Mouse (Mus musculus): ENCODE data around the gene Arid2. TPM values are rescaled to one million over a fixed set of nuclear protein-coding genes. Genes with fewer than 3 reads are reported as not detected.

Gene Arid2
- total and polyA plus RNA-seq, 3 experiments = 20.3 to 31.2 (median 25.9) TPM

DNA sequence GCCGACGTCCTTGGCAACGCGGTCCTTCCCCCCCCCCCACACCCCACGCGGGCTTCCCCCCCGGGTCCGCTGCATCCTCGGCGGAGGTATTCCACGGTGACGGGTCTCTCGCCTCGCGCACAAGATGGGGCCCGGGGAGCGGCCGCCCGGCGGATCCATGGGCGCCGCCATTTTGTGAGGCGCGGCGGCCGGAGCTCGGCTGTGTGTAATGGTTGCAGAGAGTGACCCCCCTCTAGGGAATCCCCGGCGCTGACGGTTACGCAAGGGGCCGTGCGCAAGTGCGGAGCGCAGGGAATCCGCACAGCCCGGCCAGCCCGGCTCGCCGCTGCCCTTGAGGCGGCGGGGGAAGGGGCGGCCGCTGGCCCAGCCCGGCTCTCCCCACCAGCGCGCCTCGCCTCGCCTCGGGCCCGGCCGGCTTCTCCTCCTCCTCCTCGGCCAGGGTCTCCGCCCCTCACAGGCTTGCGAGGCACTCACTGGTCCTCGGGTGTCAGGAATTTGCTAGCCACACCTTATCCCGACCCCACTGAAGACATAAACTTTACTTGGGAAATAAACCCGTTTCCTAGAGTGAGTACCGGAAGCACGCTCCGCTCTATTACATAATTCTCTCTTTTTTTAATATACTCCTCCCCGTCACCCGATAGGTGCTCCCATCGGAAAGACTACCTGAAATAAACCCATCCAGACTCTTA is 1.8 kb upstream of the Arid2 start (continued):
- TF ChIP-seq UBTF (IDR thresholded peaks at IDR 0.05; ENCODE audit: borderline replicate concordance, insufficient read depth, low read depth, low read length) (0 out of 2 replicates have a peak, but pooled peaks have one; percentile 40), E2F4 (IDR thresholded peaks at IDR 0.05; ENCODE audit: borderline replicate concordance, low read depth, low read length) (no peak), MAFK (IDR thresholded peaks at IDR 0.05; ENCODE audit: borderline replicate concordance, low read depth, low read length) (no peak), RCOR1 (IDR thresholded peaks at IDR 0.05; ENCODE audit: low read depth, low read length) (no peak), GATA1 (IDR thresholded peaks at IDR 0.05; ENCODE audit: low read depth, low read length) (no peak), SMC3 (IDR thresholded peaks at IDR 0.05; ENCODE audit: low read depth, low read length) (no peak), RAD21 (IDR thresholded peaks at IDR 0.05; ENCODE audit: low read depth, low read length) (no peak), GABPA (IDR thresholded peaks at IDR 0.05; ENCODE audit: low read depth, low read length) (no peak), NELFE (IDR thresholded peaks at IDR 0.05; ENCODE audit: low read depth, low read length) (peak; percentile 76), CTCF (IDR thresholded peaks at IDR 0.05 in 2 of 3, conservative IDR thresholded peaks at IDR 0.05 in 1 of 3; ENCODE audit: control insufficient read depth in 1 of 3, insufficient read depth in 1 of 3, low read depth in 2 of 3, low read length in 3 of 3, poor library complexity in 1 of 3, severe bottlenecking in 1 of 3) (no peak), BHLHE40 (IDR thresholded peaks at IDR 0.05; ENCODE audit: borderline replicate concordance, low read depth, low read length) (no peak), POLR2AphosphoS2 (IDR thresholded peaks at IDR 0.05; ENCODE audit: low read length) (peak; percentile 51; the same call in 1 of the 2 replicates), EP300 (IDR thresholded peaks at IDR 0.05; ENCODE audit: low read depth in 1 of 2, low read length in 2 of 2) (peak in 1 of 2 experiments; percentile 37; a peak in 1 of 4 replicates), TAL1 (IDR thresholded peaks at IDR 0.05; ENCODE audit: low read length) (no peak)

DNA sequence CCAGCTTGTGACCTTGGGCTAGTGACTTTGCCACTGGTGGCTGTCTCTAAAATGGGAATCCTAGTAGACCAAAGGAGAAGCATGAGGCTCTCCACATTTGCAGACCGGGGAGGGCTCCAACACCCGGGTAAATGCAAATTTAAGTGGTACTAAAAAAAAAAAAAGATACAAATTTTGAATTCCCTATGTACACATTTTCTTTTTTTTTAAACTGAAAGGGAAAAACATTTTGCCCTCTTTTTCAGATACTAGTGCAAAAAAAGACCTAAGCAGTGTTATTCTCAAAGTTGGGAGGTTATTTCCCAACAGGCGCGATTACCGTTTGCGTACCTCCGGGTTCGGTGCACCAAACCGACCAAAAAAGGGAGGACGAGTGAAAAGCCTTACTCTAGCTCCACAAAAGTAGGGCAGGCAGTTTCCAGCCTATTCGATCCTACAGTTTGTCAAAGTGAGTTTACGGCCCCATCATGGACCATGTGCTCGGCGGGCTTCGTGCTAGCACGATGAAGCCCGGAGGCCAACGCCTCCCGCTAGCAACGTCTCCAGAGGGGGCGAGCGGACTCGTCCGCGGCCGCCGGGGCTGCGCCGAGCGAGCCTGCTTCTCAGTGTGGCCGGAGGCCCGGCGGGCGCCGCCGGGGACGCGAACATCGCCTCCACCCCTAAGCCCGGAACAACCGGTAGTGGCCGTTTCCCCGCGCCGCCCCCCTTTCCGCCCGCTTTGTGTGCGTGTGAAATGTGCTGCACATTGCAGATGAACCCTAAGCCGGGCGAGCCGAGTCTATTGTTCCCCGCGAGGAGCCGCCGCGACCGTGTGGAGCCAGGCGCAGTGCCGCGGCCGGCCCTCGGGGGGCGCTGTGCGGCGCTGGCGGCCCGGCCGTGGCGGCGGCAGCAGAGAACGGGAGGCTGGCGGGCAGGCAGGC is 1.0 kb upstream of the Arid2 start:
- H3K9ac ChIP-seq (ENCODE audit: control insufficient read depth, low read depth, low read length, poor library complexity, severe bottlenecking) = peak overlapping the region; percentile 100
- H3K4me1 ChIP-seq (ENCODE audit: control insufficient read depth in 1 of 2, insufficient read depth in 2 of 2, low read length in 2 of 2) = peaks cover 8 to 13% of the 10 kb centered on the region in 2 experiments
- peak; percentile 89 for DNase-seq (ENCODE audit: low read depth, low spot score)
- peak overlapping the region; percentile 98 for H3K27ac ChIP-seq (ENCODE audit: control insufficient read depth, low read depth, low read length)
- no peaks in the 10 kb centered on the region for H3K9me3 ChIP-seq (replicated peaks; ENCODE audit: insufficient read depth, low read length)
- H3K27me3 ChIP-seq (ENCODE audit: control insufficient read depth in 1 of 2, insufficient read depth in 2 of 2, low read length in 2 of 2) = no peaks in the 10 kb centered on the region
- H3K79me2 ChIP-seq (ENCODE audit: control insufficient read depth, insufficient read depth, low read length, poor library complexity) = peaks cover 74% of the 10 kb centered on the region
- peak overlapping the region; percentile 87 to 96 for H3K4me3 ChIP-seq (ENCODE audit: control insufficient read depth in 1 of 2, insufficient read depth in 1 of 2, low read depth in 2 of 2, low read length in 2 of 2)
- H3K36me3 ChIP-seq (ENCODE audit: control insufficient read depth in 1 of 2, insufficient read depth in 2 of 2, low read length in 2 of 2) = peaks cover 0 to 31% of the 10 kb centered on the region in 2 experiments; a peak in 3 of 4 replicates
- TF ChIP-seq TAL1 (IDR thresholded peaks at IDR 0.05; ENCODE audit: low read length) (no peak), HCFC1 (IDR thresholded peaks at IDR 0.05; ENCODE audit: low read depth, low read length) (peak; percentile 79), SMC3 (IDR thresholded peaks at IDR 0.05; ENCODE audit: low read depth, low read length) (no peak), CHD1 (IDR thresholded peaks at IDR 0.05; ENCODE audit: low read depth, low read length) (peak; percentile 97), NRF1 (IDR thresholded peaks at IDR 0.05; ENCODE audit: insufficient read depth, low read depth, low read length, poor library complexity, severe bottlenecking) (0 out of 2 replicates have a peak, but pooled peaks have one; percentile 23), ELF1 (IDR thresholded peaks at IDR 0.05; ENCODE audit: low read depth, low read length) (peak; percentile 66; the same call in 1 of the 2 replicates), POLR2AphosphoS2 (IDR thresholded peaks at IDR 0.05; ENCODE audit: low read length) (peak; percentile 65; the same call in 1 of the 2 replicates), USF2 (IDR thresholded peaks at IDR 0.05; ENCODE audit: borderline replicate concordance in 1 of 2, insufficient read depth in 1 of 2, low read depth in 1 of 2, low read length in 2 of 2) (no peak), EP300 (IDR thresholded peaks at IDR 0.05; ENCODE audit: low read depth in 1 of 2, low read length in 2 of 2) (peak in 1 of 2 experiments; percentile 53; a peak in 1 of 4 replicates), MXI1 (IDR thresholded peaks at IDR 0.05; ENCODE audit: low read depth, low read length) (peak; percentile 73; the same call in 1 of the 2 replicates), POLR2AphosphoS5 (IDR thresholded peaks at IDR 0.05; ENCODE audit: borderline replicate concordance, low read depth, low read length) (peak; percentile 17; the same call in 1 of the 2 replicates), NELFE (IDR thresholded peaks at IDR 0.05; ENCODE audit: low read depth, low read length) (peak; percentile 73), RCOR1 (IDR thresholded peaks at IDR 0.05; ENCODE audit: low read depth, low read length) (no peak), TCF12 (IDR thresholded peaks at IDR 0.05; ENCODE audit: low read depth, low read length) (peak; percentile 64), MAFK (IDR thresholded peaks at IDR 0.05; ENCODE audit: borderline replicate concordance, low read depth, low read length) (no peak), USF1 (IDR thresholded peaks at IDR 0.05; ENCODE audit: low read depth, low read length) (no peak), MYB (IDR thresholded peaks at IDR 0.05; ENCODE audit: low read depth, low read length) (peak; percentile 88), ZKSCAN1 (IDR thresholded peaks at IDR 0.05; ENCODE audit: low read depth, low read length) (no peak), ETS1 (IDR thresholded peaks at IDR 0.05; ENCODE audit: low read depth, low read length) (0 out of 2 replicates have a peak, but pooled peaks have one; percentile 46), GATA1 (IDR thresholded peaks at IDR 0.05; ENCODE audit: low read depth, low read length) (no peak), POLR2A (IDR thresholded peaks at IDR 0.05; ENCODE audit: control insufficient read depth in 1 of 2, insufficient read depth in 1 of 2, low read depth in 1 of 2, low read length in 2 of 2, poor library complexity in 1 of 2) (peak; percentile 39 to 65; a peak in 2 of 4 replicates), CHD2 (IDR thresholded peaks at IDR 0.05; ENCODE audit: low read length) (no peak)

All from MEL (cell line).